ENCODE assay signal across 8 mouse cellular contexts in the genomic region with DNA sequence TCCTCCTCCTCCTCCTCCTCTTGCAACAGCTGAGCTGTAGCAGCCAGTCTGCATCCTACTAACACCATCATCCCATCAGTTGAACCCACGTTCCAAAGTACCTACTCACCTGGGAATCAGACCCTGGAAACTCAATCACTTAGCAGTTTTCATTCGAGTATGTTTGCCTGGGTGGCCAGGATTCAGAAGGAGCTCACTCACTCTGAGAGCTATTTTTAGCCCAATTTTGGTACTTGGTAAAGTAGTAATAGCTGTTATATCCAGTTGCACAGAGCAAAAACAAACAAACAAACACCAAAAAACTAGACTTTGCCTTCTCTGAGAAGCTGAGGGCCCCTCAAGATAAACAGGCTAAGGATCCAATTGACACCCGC. TPM values are rescaled to one million over a fixed set of nuclear protein-coding genes. Genes with fewer than 3 reads are reported as not detected.
DNase-seq lines count a peak whose midpoint lies in the region; ATAC-seq lines count a peak whose summit lies in the region.

No protein-coding gene starts in this region.

- H3K4me2 ChIP-seq in lung, embryonic 15.5 days = peak overlapping the region; percentile 82
- peak overlapping the region; percentile 95 for H3K4me2 ChIP-seq in embryonic facial prominence, embryonic 13.5 days
- H3K4me2 ChIP-seq in limb, embryonic 13.5 days (replicated peaks) = peak overlapping the region; percentile 95
- peak overlapping the region; percentile 94 for H3K4me2 ChIP-seq in neural tube, embryonic 15.5 days

- 0% methylated on average over 3 of the region's 3 CpGs for WGBS in lung, embryonic 15.5 days
- 0% methylated on average over 3 of the region's 3 CpGs for WGBS in embryonic facial prominence, embryonic 13.5 days
- WGBS in limb, embryonic 13.5 days = 0% methylated on average over 3 of the region's 3 CpGs
- 0% methylated on average over 3 of the region's 3 CpGs for WGBS in neural tube, embryonic 15.5 days

- DNase-seq in lung, postnatal 4 days = no peak
- DNase-seq in adrenal gland, postnatal 10 days = no peak
- no peak for DNase-seq in layer of hippocampus, postnatal 14 days (ENCODE audit: low spot score in 2 of 2)
- DNase-seq in gastrocnemius, postnatal 4 days (ENCODE audit: low spot score in 2 of 2) = no peak

- H3K4me1 ChIP-seq in lung, embryonic 15.5 days = peaks cover 12% of the 10 kb centered on the region
- peaks cover 20% of the 10 kb centered on the region for H3K4me1 ChIP-seq in embryonic facial prominence, embryonic 13.5 days
- peaks cover 19% of the 10 kb centered on the region for H3K4me1 ChIP-seq in limb, embryonic 13.5 days
- peaks cover 38% of the 10 kb centered on the region for H3K4me1 ChIP-seq in neural tube, embryonic 15.5 days

- no peak for ATAC-seq in lung, embryonic 15.5 days (ENCODE audit: borderline replicate concordance, extremely low read depth, low FRiP score, low TSS enrichment)
- no peak for ATAC-seq in embryonic facial prominence, embryonic 13.5 days (ENCODE audit: insufficient number of reproducible peaks, insufficient read depth, low FRiP score, low TSS enrichment, low read depth)
- ATAC-seq in limb, embryonic 13.5 days (ENCODE audit: low FRiP score, low read depth) = no peak
- no peak for ATAC-seq in neural tube, embryonic 15.5 days (ENCODE audit: low FRiP score)

- no peaks in the 10 kb centered on the region for H3K27me3 ChIP-seq in lung, embryonic 15.5 days
- H3K27me3 ChIP-seq in embryonic facial prominence, embryonic 13.5 days = no peaks in the 10 kb centered on the region
- no peaks in the 10 kb centered on the region for H3K27me3 ChIP-seq in limb, embryonic 13.5 days
- no peaks in the 10 kb centered on the region for H3K27me3 ChIP-seq in neural tube, embryonic 15.5 days (replicated peaks)

- H3K9me3 ChIP-seq in lung, embryonic 15.5 days = no peaks in the 10 kb centered on the region
- H3K9me3 ChIP-seq in embryonic facial prominence, embryonic 13.5 days = no peaks in the 10 kb centered on the region
- H3K9me3 ChIP-seq in limb, embryonic 13.5 days = no peaks in the 10 kb centered on the region
- H3K9me3 ChIP-seq in neural tube, embryonic 15.5 days (replicated peaks) = no peaks in the 10 kb centered on the region

- no peaks in the 10 kb centered on the region for H3K36me3 ChIP-seq in lung, embryonic 15.5 days
- H3K36me3 ChIP-seq in embryonic facial prominence, embryonic 13.5 days = no peaks in the 10 kb centered on the region; the same call in 1 of the 2 replicates
- H3K36me3 ChIP-seq in limb, embryonic 13.5 days = no peaks in the 10 kb centered on the region
- H3K36me3 ChIP-seq in neural tube, embryonic 15.5 days = no peaks in the 10 kb centered on the region

- peak overlapping the region; percentile 75 for H3K9ac ChIP-seq in lung, embryonic 15.5 days
- peak overlapping the region; percentile 89 for H3K9ac ChIP-seq in embryonic facial prominence, embryonic 13.5 days
- peak overlapping the region; percentile 91 for H3K9ac ChIP-seq in limb, embryonic 13.5 days
- peak overlapping the region; percentile 84 for H3K9ac ChIP-seq in neural tube, embryonic 15.5 days (replicated peaks)

- H3K27ac ChIP-seq in lung, embryonic 15.5 days = peak overlapping the region; percentile 87
- peak overlapping the region; percentile 90 for H3K27ac ChIP-seq in embryonic facial prominence, embryonic 13.5 days
- peak overlapping the region; percentile 94; the same call in 1 of the 2 replicates for H3K27ac ChIP-seq in limb, embryonic 13.5 days
- H3K27ac ChIP-seq in neural tube, embryonic 15.5 days (replicated peaks) = peak overlapping the region; percentile 94

- peak overlapping the region; percentile 84 for H3K4me3 ChIP-seq in lung, embryonic 15.5 days
- peak overlapping the region; percentile 93 for H3K4me3 ChIP-seq in embryonic facial prominence, embryonic 13.5 days
- peak overlapping the region; percentile 82 for H3K4me3 ChIP-seq in limb, embryonic 13.5 days
- peak overlapping the region; percentile 95 for H3K4me3 ChIP-seq in neural tube, embryonic 15.5 days (replicated peaks)

RNA-seq across cellular contexts. Expression of gene Uxs1, which starts 1.0 kb away (rescaled TPM):
- 27.7 and 29.2 TPM in 2 replicates for polyA plus RNA-seq in lung, embryonic 15.5 days (2015; fragmentation: Nextera tagmentation; extraction: Ambion mirVana)
- 27.9 and 29.4 TPM in 2 replicates for polyA plus RNA-seq in embryonic facial prominence, embryonic 13.5 days (2015; fragmentation: Nextera tagmentation; extraction: Ambion mirVana)
- 28.1 and 30.0 TPM in 2 replicates for polyA plus RNA-seq in limb, embryonic 13.5 days (2015; fragmentation: Nextera tagmentation; extraction: Ambion mirVana)
- polyA plus RNA-seq in neural tube, embryonic 15.5 days (2015; fragmentation: Nextera tagmentation; extraction: Ambion mirVana) = 18.7 and 21.9 TPM in 2 replicates
- total RNA-seq in adrenal gland, postnatal 10 days (2021) = 10 to 100 TPM; 27.6 to 28.2 TPM
- total RNA-seq in layer of hippocampus, postnatal 14 days (2021) = 10 to 100 TPM; 32.5 to 35.3 TPM
- total RNA-seq in gastrocnemius, postnatal 4 days (2021) = 10 to 100 TPM; 18.3 to 19.3 TPM
